12 mouse cellular contexts compared by ENCODE assay signal in the genomic region with DNA sequence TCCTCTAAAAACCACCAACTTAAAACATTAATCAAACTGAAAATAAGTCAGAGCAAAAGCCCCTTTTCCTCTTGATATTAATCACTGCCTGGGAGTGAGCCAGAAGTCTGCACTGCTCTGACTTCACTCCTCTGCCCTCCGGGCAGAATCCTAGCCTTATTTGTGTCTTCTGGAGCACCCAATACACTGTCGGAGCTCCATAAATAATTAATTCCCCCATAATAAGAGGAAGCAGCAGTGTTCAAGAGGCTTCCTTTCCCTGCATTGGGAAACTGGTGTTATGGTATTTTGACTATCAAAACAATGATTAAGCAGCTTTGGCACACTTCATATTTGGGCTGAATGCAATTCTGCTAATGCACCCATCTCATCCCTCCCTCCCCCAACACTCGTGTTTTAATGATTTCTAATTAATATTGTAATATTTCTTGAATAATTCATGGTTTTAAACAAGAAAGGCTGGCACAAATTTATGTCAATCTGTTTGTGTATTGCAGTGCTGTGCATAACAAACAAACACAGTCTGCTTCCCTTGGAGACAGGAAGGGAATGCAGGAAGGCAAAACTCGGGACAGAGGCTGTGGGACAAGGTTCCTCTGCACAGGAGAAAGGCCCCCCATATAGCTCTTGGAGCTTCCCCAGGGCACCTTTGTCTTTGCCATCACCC.
DNase-seq lines count a peak whose midpoint lies in the region; ATAC-seq lines count a peak whose summit lies in the region.
"Had no signal": no experiment of that assay in that cellular context is flagged by ENCODE, and none has a peak within 500 bp of the region (broad histone marks: within the 10 kb centered on the region; RNA-seq: fewer than 3 reads in every experiment).

No protein-coding gene starts in this region.

- H3K27me3 ChIP-seq in midbrain, embryonic 11.5 days (ENCODE audit: control insufficient read depth, insufficient read depth, low read length), result no peaks in the 10 kb centered on the region
- no peaks in the 10 kb centered on the region for H3K27me3 ChIP-seq in midbrain, embryonic 10.5 days (ENCODE audit: low read depth, poor library complexity, severe bottlenecking)
- no peaks in the 10 kb centered on the region for H3K27me3 ChIP-seq in midbrain, embryonic 12.5 days
- H3K27me3 ChIP-seq: limb, embryonic 12.5 days had no signal

- no peak overlapping the region for H3K27ac ChIP-seq in midbrain, embryonic 11.5 days (ENCODE audit: low read depth, low read length)
- H3K27ac ChIP-seq in midbrain, embryonic 10.5 days (replicated peaks), result no peak overlapping the region
- peak overlapping the region; percentile 54 for H3K27ac ChIP-seq in midbrain, embryonic 12.5 days (replicated peaks)
- H3K27ac ChIP-seq: limb, embryonic 12.5 days had no signal

- H3K4me2 ChIP-seq in midbrain, embryonic 11.5 days, result no peak overlapping the region
- no peak overlapping the region for H3K4me2 ChIP-seq in midbrain, embryonic 12.5 days (replicated peaks)
- H3K4me2 ChIP-seq: limb, embryonic 12.5 days had no signal

- peak; percentile 12 for DNase-seq in adrenal gland, postnatal 14 days
- no peak for DNase-seq in adrenal gland, postnatal 4 days (ENCODE audit: low spot score in 2 of 2)
- DNase-seq in midbrain, embryonic 11.5 days (ENCODE audit: low spot score, missing footprints), result no peak
- no peak for DNase-seq in midbrain, embryonic 10.5 days (ENCODE audit: low spot score)
- no peak for DNase-seq in frontal cortex, adult 2 months (ENCODE audit: extremely low spot score in 1 of 2, low spot score in 1 of 2)
- no peak for DNase-seq in liver
- DNase-seq in MN1 (ENCODE audit: low spot score), result no peak
- DNase-seq: cerebellum, postnatal 36 days; heart, postnatal 36 days; lung, postnatal 14 days had no signal

- no peaks in the 10 kb centered on the region for H3K4me1 ChIP-seq in midbrain, embryonic 11.5 days (ENCODE audit: control insufficient read depth, insufficient read depth, low read length)
- no peaks in the 10 kb centered on the region for H3K4me1 ChIP-seq in midbrain, embryonic 10.5 days
- no peaks in the 10 kb centered on the region for H3K4me1 ChIP-seq in midbrain, embryonic 12.5 days
- H3K4me1 ChIP-seq: limb, embryonic 12.5 days had no signal

- H3K9ac ChIP-seq in midbrain, embryonic 11.5 days (ENCODE audit: low read length), result no peak overlapping the region
- H3K9ac ChIP-seq in midbrain, embryonic 12.5 days (replicated peaks), result no peak overlapping the region
- H3K9ac ChIP-seq: limb, embryonic 12.5 days had no signal

- WGBS in midbrain, embryonic 11.5 days, result 69% methylated on average over 4 of the region's 4 CpGs
- 83% methylated on average over 4 of the region's 4 CpGs for WGBS in midbrain, embryonic 10.5 days
- WGBS in midbrain, embryonic 12.5 days, result 57% methylated on average over 4 of the region's 4 CpGs

- ATAC-seq in midbrain, embryonic 11.5 days (ENCODE audit: low FRiP score), result 0 out of 2 replicates have a peak, but pooled peaks have one; percentile 52
- peak; percentile 73 for ATAC-seq in midbrain, embryonic 12.5 days (ENCODE audit: low FRiP score, low read depth)

- H3K36me3 ChIP-seq in midbrain, embryonic 11.5 days (ENCODE audit: control insufficient read depth, insufficient read depth, low read length), result no peaks in the 10 kb centered on the region
- H3K36me3 ChIP-seq in midbrain, embryonic 10.5 days, result no peaks in the 10 kb centered on the region
- no peaks in the 10 kb centered on the region for H3K36me3 ChIP-seq in midbrain, embryonic 12.5 days
- H3K36me3 ChIP-seq: limb, embryonic 12.5 days had no signal

- H3K9me3 ChIP-seq in midbrain, embryonic 11.5 days (ENCODE audit: control insufficient read depth, low read length), result no peaks in the 10 kb centered on the region
- H3K9me3 ChIP-seq in midbrain, embryonic 10.5 days (replicated peaks), result no peaks in the 10 kb centered on the region
- H3K9me3 ChIP-seq in midbrain, embryonic 12.5 days, result no peaks in the 10 kb centered on the region
- H3K9me3 ChIP-seq: limb, embryonic 12.5 days had no signal

- H3K4me3 ChIP-seq in midbrain, embryonic 11.5 days (ENCODE audit: low read depth, low read length), result no peak overlapping the region
- H3K4me3 ChIP-seq in midbrain, embryonic 10.5 days, result no peak overlapping the region
- H3K4me3 ChIP-seq in midbrain, embryonic 12.5 days, result no peak overlapping the region
- H3K4me3 ChIP-seq: limb, embryonic 12.5 days had no signal
